Mouse (Mus musculus): ENCODE measurements at regions not wholly inside any gene's neighbourhood (a gene's known extent, or its start where the extent isn't known, plus 50 kb on each side); places are given as distances from the start of the nearest gene placed in this dataset.

- Histone ChIP-seq H3K4me3 (ENCODE audit: insufficient read depth in 1 of 2, low read depth in 1 of 2, low read length in 2 of 2, poor library complexity in 1 of 2, severe bottlenecking in 1 of 2) (no peak overlapping the region), H3K27ac (ENCODE audit: insufficient read depth, low read depth, low read length, poor library complexity, severe bottlenecking) (no peak overlapping the region), H3K36me3 (ENCODE audit: control insufficient read depth, insufficient read depth, low read length, poor library complexity, severe bottlenecking) (no peaks in the 10 kb centered on the region), H3K9ac (ENCODE audit: insufficient read depth, low read depth, low read length, poor library complexity, severe bottlenecking) (no peak overlapping the region), H3K9me3 (ENCODE audit: control insufficient read depth, insufficient read depth, low read depth, low read length) (no peaks in the 10 kb centered on the region), H3K4me1 (ENCODE audit: control insufficient read depth in 2 of 2, insufficient read depth in 2 of 2, low read length in 2 of 2, poor library complexity in 1 of 2) (no peaks in the 10 kb centered on the region)
- DNase-seq (ENCODE audit: low read depth, low spot score) = no peak
- in situ Hi-C loops (cut with MboI; ENCODE audit: low sequenced_read_pairs in 2 of 2, unreplicated experiment in 2 of 2) = no loop called here
- TF ChIP-seq ZC3H11A (IDR thresholded peaks at IDR 0.05; ENCODE audit: borderline replicate concordance, low read depth, low read length) = no peak
- TF ChIP-seq HCFC1 (IDR thresholded peaks at IDR 0.05; ENCODE audit: borderline replicate concordance, insufficient read depth, low read length) = no peak
- no peak for TF ChIP-seq ZNF384 (IDR thresholded peaks at IDR 0.05; ENCODE audit: low read depth, low read length)
- TF ChIP-seq MAFK (IDR thresholded peaks at IDR 0.05; ENCODE audit: insufficient read depth, low read depth, low read length) = no peak
- no peak for TF ChIP-seq CHD2 (IDR thresholded peaks at IDR 0.05; ENCODE audit: low read depth, low read length)
Observed at GRCm38 (mm10) chr3:104334760-104335159, 114.6 kb upstream of the Magi3 start.

- Histone ChIP-seq H3K9ac (ENCODE audit: insufficient read depth, low read depth, low read length, poor library complexity, severe bottlenecking) (no peak overlapping the region), H3K27ac (ENCODE audit: insufficient read depth, low read depth, low read length, poor library complexity, severe bottlenecking) (no peak overlapping the region), H3K4me3 (ENCODE audit: insufficient read depth in 1 of 2, low read depth in 1 of 2, low read length in 2 of 2, poor library complexity in 1 of 2, severe bottlenecking in 1 of 2) (no peak overlapping the region), H3K4me1 (ENCODE audit: control insufficient read depth in 2 of 2, insufficient read depth in 2 of 2, low read length in 2 of 2, poor library complexity in 1 of 2) (no peaks in the 10 kb centered on the region), H3K9me3 (ENCODE audit: control insufficient read depth, insufficient read depth, low read depth, low read length) (no peaks in the 10 kb centered on the region), H3K36me3 (ENCODE audit: control insufficient read depth, insufficient read depth, low read length, poor library complexity, severe bottlenecking) (no peaks in the 10 kb centered on the region)
- in situ Hi-C loops (cut with MboI; ENCODE audit: low sequenced_read_pairs in 2 of 2, unreplicated experiment in 2 of 2) = no loop called here
- DNase-seq (ENCODE audit: low read depth, low spot score) = no peak
- no peak for TF ChIP-seq MAFK (IDR thresholded peaks at IDR 0.05; ENCODE audit: insufficient read depth, low read depth, low read length)
- TF ChIP-seq HCFC1 (IDR thresholded peaks at IDR 0.05; ENCODE audit: borderline replicate concordance, insufficient read depth, low read length) = no peak
Observed at GRCm38 (mm10) chr3:104333345-104333744, 113.2 kb upstream of the Magi3 start.

- Histone ChIP-seq H3K9me3 (ENCODE audit: control insufficient read depth, insufficient read depth, low read depth, low read length) (no peaks in the 10 kb centered on the region), H3K9ac (ENCODE audit: insufficient read depth, low read depth, low read length, poor library complexity, severe bottlenecking) (no peak overlapping the region), H3K36me3 (ENCODE audit: control insufficient read depth, insufficient read depth, low read length, poor library complexity, severe bottlenecking) (no peaks in the 10 kb centered on the region), H3K4me1 (ENCODE audit: control insufficient read depth in 2 of 2, insufficient read depth in 2 of 2, low read length in 2 of 2, poor library complexity in 1 of 2) (no peaks in the 10 kb centered on the region), H3K4me3 (ENCODE audit: insufficient read depth in 1 of 2, low read depth in 1 of 2, low read length in 2 of 2, poor library complexity in 1 of 2, severe bottlenecking in 1 of 2) (no peak overlapping the region), H3K27ac (ENCODE audit: insufficient read depth, low read depth, low read length, poor library complexity, severe bottlenecking) (no peak overlapping the region)
- TF ChIP-seq HCFC1 (IDR thresholded peaks at IDR 0.05; ENCODE audit: borderline replicate concordance, insufficient read depth, low read length) (no peak), ZC3H11A (IDR thresholded peaks at IDR 0.05; ENCODE audit: borderline replicate concordance, low read depth, low read length) (no peak), CHD2 (IDR thresholded peaks at IDR 0.05; ENCODE audit: low read depth, low read length) (no peak), MAFK (IDR thresholded peaks at IDR 0.05; ENCODE audit: insufficient read depth, low read depth, low read length) (no peak), ZNF384 (IDR thresholded peaks at IDR 0.05; ENCODE audit: low read depth, low read length) (no peak)
- no peak for DNase-seq (ENCODE audit: low read depth, low spot score)
- in situ Hi-C loops (cut with MboI; ENCODE audit: low sequenced_read_pairs in 2 of 2, unreplicated experiment in 2 of 2) = no loop called here
Observed at GRCm38 (mm10) chr3:104330646-104331045, 110.5 kb upstream of the Magi3 start.

- TF ChIP-seq CHD2 (IDR thresholded peaks at IDR 0.05; ENCODE audit: low read depth, low read length) = no peak
- no peak for TF ChIP-seq ZNF384 (IDR thresholded peaks at IDR 0.05; ENCODE audit: low read depth, low read length)
- no peak for TF ChIP-seq ZC3H11A (IDR thresholded peaks at IDR 0.05; ENCODE audit: borderline replicate concordance, low read depth, low read length)
- TF ChIP-seq MAFK (IDR thresholded peaks at IDR 0.05; ENCODE audit: insufficient read depth, low read depth, low read length) = no peak
- no peak for TF ChIP-seq HCFC1 (IDR thresholded peaks at IDR 0.05; ENCODE audit: borderline replicate concordance, insufficient read depth, low read length)
- H3K9ac ChIP-seq (ENCODE audit: insufficient read depth, low read depth, low read length, poor library complexity, severe bottlenecking) = no peak overlapping the region
- no peaks in the 10 kb centered on the region for H3K9me3 ChIP-seq (ENCODE audit: control insufficient read depth, insufficient read depth, low read depth, low read length)
- in situ Hi-C loops (cut with MboI; ENCODE audit: low sequenced_read_pairs in 2 of 2, unreplicated experiment in 2 of 2) = no loop called here
- DNase-seq (ENCODE audit: low read depth, low spot score) = no peak
- no peak overlapping the region for H3K4me3 ChIP-seq (ENCODE audit: insufficient read depth in 1 of 2, low read depth in 1 of 2, low read length in 2 of 2, poor library complexity in 1 of 2, severe bottlenecking in 1 of 2)
- no peaks in the 10 kb centered on the region for H3K36me3 ChIP-seq (ENCODE audit: control insufficient read depth, insufficient read depth, low read length, poor library complexity, severe bottlenecking)
- no peaks in the 10 kb centered on the region for H3K4me1 ChIP-seq (ENCODE audit: control insufficient read depth in 2 of 2, insufficient read depth in 2 of 2, low read length in 2 of 2, poor library complexity in 1 of 2)
- no peak overlapping the region for H3K27ac ChIP-seq (ENCODE audit: insufficient read depth, low read depth, low read length, poor library complexity, severe bottlenecking)
Observed at GRCm38 (mm10) chr3:104327829-104328228, 107.7 kb upstream of the Magi3 start.
